Mouse (Mus musculus) intestine, embryonic 14.5 days (tissue): ENCODE measurements around the gene Itprid2. TPM values are rescaled to one million over a fixed set of nuclear protein-coding genes. Genes with fewer than 3 reads are reported as not detected.
A peak's percentile ranks its signal among the peaks of the same experiment; 100 is the strongest.

Source experiments
- ATAC-seq: fragments of 200-750 bp; cut with Nextera tagmentation; replicated peaks from 2 replicates; pipeline ENCODE4 v1.8.0; 2017; ENCODE audit warnings: low read depth, moderate number of reproducible peaks, moderate TSS enrichment, moderate library complexity; ENCODE audit not compliant: low FRiP score, low TSS enrichment
- DNase-seq: peaks from one replicate; pipeline ENCODE4 v3.0.0-alpha.2; 2018; ENCODE audit warnings: low spot score
- H3K27ac ChIP-seq: fragments of 300-500 bp; sonication (generic); 2 replicates; pipeline ENCODE4 v1.5.1; 2014; ENCODE audit warnings: low read depth, mild to moderate bottlenecking, control low read depth
- H3K27me3 ChIP-seq: fragments of 300-500 bp; sonication (generic); replicated peaks from 2 replicates; pipeline ENCODE4 v1.6.1; 2014; ENCODE audit warnings: low read length, control low read depth; ENCODE audit not compliant: control insufficient read depth, insufficient read depth
- H3K36me3 ChIP-seq: fragments of 300-500 bp; sonication (generic); 2 replicates; pipeline ENCODE4 v1.6.1; 2014; ENCODE audit warnings: low read length, control low read depth; ENCODE audit not compliant: control insufficient read depth, insufficient read depth
- H3K4me1 ChIP-seq: fragments of 300-500 bp; sonication (generic); replicated peaks from 2 replicates; pipeline ENCODE4 v1.6.1; 2014; ENCODE audit warnings: low read length, control low read depth, mixed read lengths; ENCODE audit not compliant: control insufficient read depth, insufficient read depth
- H3K4me2 ChIP-seq: fragments of 300-500 bp; sonication (generic); 2 replicates; pipeline ENCODE4 v1.6.1; 2014; ENCODE audit warnings: low read length
- H3K4me3 ChIP-seq: fragments of 300-500 bp; sonication (generic); 2 replicates; pipeline ENCODE4 v1.5.1; 2014; ENCODE audit warnings: low read depth, low read length, control low read depth, mixed read lengths
- H3K9ac ChIP-seq: fragments of 300-500 bp; sonication (generic); 2 replicates; pipeline ENCODE4 v1.6.1; 2014; ENCODE audit warnings: mild to moderate bottlenecking, low read length
- H3K9me3 ChIP-seq: fragments of 300-500 bp; sonication (generic); 2 replicates; pipeline ENCODE4 v1.6.1; 2016; ENCODE audit warnings: low read length, control low read depth; ENCODE audit not compliant: control insufficient read depth
- WGBS: fragments of 180-500 bp; shearing (Covaris S2); extraction: QIAGEN DNeasy Blood & Tissue Kit; methylation state at CpG from one replicate; pipeline ENCODE4 v1.1.7; 2014; 5-methylcytosine and 5-hydroxymethylcytosine counted together
- polyA plus RNA-seq: library from polyadenylated mRNA; unstranded; fragments of >200 nt; fragmentation: Nextera tagmentation; extraction: Ambion mirVana; gene quantifications from 2 replicates; pipeline ENCODE4 v1.2.1, GENCODE M21; 2014

Gene Itprid2
- polyA plus RNA-seq, 1 experiment from 2014 or later, result 31.0 TPM

GRCm38 (mm10) chr2:79657062-79657461 lies 21.9 kb downstream of the Itprid2 start:
- 0 out of 2 replicates have a peak, but pooled peaks cover 8% of the 10 kb centered on the region for H3K4me1 ChIP-seq
- peaks cover 87% of the 10 kb centered on the region for H3K36me3 ChIP-seq
- H3K4me2 ChIP-seq, result no peak overlapping the region
- no peaks in the 10 kb centered on the region for H3K27me3 ChIP-seq
- ATAC-seq (no peak), DNase-seq (no peak)
- no peak overlapping the region for H3K4me3 ChIP-seq
- WGBS, result 86% methylated on average over 8 of the region's 8 CpGs
- no peak overlapping the region for H3K27ac ChIP-seq
- no peak overlapping the region for H3K9ac ChIP-seq
- no peaks in the 10 kb centered on the region for H3K9me3 ChIP-seq

DNA sequence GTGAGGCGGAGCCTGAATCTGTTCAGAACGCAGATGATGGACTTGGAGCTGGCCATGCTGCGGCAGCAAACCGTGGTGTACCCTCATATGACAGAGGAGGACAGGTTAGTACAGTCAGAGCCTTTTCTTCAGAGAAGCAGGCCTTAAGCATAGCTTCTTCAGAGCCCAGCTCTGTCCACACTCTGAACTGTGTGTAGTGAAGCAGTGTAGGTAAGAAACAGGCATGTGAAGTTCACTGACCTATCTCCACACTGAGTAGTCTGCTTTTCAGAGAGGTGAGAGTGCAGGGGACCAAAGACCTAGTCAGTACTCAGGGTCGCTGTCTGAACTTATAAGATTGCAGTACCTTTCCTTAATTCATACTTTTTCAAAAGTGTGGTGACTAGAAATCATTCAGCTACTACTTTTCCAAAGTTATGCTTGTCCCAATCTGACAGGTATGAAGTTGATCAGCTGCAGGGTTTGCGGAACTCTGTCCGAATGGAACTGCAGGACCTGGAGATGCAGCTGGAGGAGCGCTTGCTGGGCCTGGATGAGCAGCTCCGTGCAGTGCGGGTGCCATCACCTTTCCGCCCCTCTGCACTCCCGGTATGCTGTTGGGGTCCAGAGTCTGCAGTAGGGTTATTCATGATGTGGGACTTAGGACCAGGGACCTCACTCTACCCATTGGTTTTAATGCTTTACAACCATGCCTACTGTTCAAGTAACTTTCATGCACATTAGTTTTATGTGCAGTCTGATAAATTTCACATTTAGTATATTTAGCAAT lies 25.4 kb downstream of the Itprid2 start:
- 91% methylated on average over 12 of the region's 12 CpGs for WGBS
- Histone ChIP-seq H3K27me3 (no peaks in the 10 kb centered on the region), H3K9ac (no peak overlapping the region), H3K4me2 (no peak overlapping the region), H3K9me3 (no peaks in the 10 kb centered on the region), H3K27ac (no peak overlapping the region), H3K36me3 (peaks cover 94% of the 10 kb centered on the region), H3K4me3 (no peak overlapping the region), H3K4me1 (peaks cover 4% of the 10 kb centered on the region; the same call in 1 of the 2 replicates)
- DNase-seq (no peak), ATAC-seq (no peak)

DNA sequence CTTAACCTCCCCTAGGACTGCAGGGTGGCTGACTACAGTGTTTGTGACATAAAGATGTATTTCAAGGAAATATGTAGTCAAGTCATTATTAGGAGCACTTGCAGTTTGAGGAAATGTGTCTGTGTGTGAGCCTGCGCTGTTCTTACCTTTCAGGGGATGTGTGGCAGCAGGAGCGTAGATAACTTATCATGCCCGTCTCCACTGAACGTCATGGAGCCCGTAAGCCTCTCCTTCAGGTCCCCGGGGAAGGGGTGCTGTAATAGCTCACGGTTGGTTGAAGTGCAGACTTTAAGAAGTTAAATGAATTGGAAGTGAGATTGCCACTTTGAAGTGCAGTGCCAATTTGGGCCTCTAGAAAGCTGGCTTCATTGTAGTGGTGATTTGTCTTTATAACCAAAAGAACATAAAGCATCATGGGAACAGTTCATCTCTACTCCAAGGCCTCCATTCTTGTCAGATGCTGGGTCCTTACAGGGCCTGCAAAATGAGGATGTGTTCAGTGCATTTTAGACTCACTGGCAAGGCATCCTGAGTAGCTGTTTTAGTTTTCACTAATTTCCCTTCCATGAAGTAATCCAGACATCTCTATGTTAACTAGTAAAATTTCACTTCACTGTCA lies 26.4 kb downstream of the Itprid2 start:
- no peak overlapping the region for H3K4me3 ChIP-seq
- H3K27ac ChIP-seq, result no peak overlapping the region
- H3K36me3 ChIP-seq, result peaks cover 84% of the 10 kb centered on the region
- no peaks in the 10 kb centered on the region for H3K27me3 ChIP-seq
- WGBS, result 64% methylated on average over 7 of the region's 7 CpGs
- H3K9ac ChIP-seq, result no peak overlapping the region
- H3K9me3 ChIP-seq, result no peaks in the 10 kb centered on the region
- no peak for ATAC-seq
- DNase-seq, result no peak
- no peak overlapping the region for H3K4me2 ChIP-seq
- peaks cover 4% of the 10 kb centered on the region; the same call in 1 of the 2 replicates for H3K4me1 ChIP-seq

DNA sequence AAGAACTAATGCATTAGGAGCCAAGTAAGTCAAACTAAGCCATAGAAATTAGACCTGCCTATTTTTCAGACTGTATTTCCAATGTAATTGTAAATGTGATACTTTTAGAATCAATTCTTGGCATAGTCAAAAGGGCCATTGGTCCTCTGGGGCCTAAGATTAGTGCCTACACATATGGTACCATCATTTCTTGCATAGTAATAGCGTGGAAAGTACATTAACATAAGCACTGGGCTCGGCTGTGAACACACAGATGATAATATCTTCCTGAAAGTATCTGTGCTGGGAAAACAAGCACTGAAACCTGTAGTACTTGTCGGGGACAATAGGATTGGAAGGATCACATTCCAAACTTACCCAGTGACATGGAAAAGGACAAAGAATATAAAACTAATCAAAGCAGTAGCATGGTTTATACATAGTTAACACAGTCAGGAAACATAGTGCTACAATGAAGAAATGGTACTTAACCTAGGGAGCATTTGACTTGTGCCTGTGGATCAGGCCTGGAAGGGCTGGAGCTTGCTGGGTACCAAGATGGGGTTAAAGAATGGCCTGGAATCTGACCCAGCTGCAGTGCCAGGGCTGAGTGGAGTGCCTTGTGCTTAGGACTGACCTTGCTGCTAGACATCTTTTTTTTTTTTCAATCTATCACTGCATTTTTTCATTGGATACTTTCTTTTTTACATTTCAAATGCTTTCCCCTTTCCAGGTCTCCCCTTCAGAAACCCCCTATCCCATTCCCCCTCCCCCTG lies 29.6 kb downstream of the Itprid2 start:
- Histone ChIP-seq H3K4me3 (no peak overlapping the region), H3K4me2 (no peak overlapping the region), H3K27me3 (no peaks in the 10 kb centered on the region), H3K27ac (no peak overlapping the region), H3K9ac (no peak overlapping the region), H3K9me3 (no peaks in the 10 kb centered on the region), H3K4me1 (no peaks in the 10 kb centered on the region; the same call in 1 of the 2 replicates), H3K36me3 (peaks cover 61% of the 10 kb centered on the region)
- no peak for ATAC-seq
- 80% methylated on average over 3 of the region's 3 CpGs for WGBS
- DNase-seq, result no peak

DNA sequence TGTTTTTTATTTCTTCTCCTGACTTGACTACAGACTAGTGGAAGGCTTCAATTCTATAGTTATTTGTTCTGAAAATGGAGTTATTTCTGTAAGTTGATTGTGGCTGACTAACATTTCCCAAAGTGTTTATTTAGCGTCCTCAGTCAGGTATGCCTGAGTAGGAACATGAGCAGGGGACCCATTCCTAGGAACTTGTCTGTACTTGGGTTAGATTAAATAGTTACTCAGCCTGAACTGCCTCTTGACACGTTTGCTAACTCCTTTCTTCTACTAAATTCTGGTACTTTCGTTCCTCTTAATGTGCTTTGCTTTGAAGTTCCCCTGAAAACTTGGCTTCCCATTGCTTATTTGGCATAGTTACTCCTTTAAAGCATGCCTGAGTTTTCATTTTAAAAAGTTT lies 30.3 kb downstream of the Itprid2 start:
- peaks cover 61% of the 10 kb centered on the region for H3K36me3 ChIP-seq
- WGBS, result 47% methylated on average over 3 of the region's 3 CpGs

GRCm38 (mm10) chr2:79675266-79675665 lies 40.1 kb downstream of the Itprid2 start:
- peaks cover 41% of the 10 kb centered on the region for H3K36me3 ChIP-seq
- no peaks in the 10 kb centered on the region for H3K27me3 ChIP-seq
- no peak overlapping the region for H3K27ac ChIP-seq
- H3K4me1 ChIP-seq, result no peaks in the 10 kb centered on the region
- 93% methylated on average over 3 of the region's 3 CpGs for whole genome bisulfite sequencing
- no peak overlapping the region for H3K4me3 ChIP-seq
- ATAC-seq (no peak), DNase-seq (no peak)
- H3K9me3 ChIP-seq, result no peaks in the 10 kb centered on the region
- H3K9ac ChIP-seq, result no peak overlapping the region
- no peak overlapping the region for H3K4me2 ChIP-seq

More for the DNA sequence above, 30.3 kb downstream of the Itprid2 start:
- H3K9ac ChIP-seq, result no peak overlapping the region
- H3K4me2 ChIP-seq, result no peak overlapping the region
- DNase-seq (no peak), ATAC-seq (no peak)
- no peak overlapping the region for H3K4me3 ChIP-seq
- no peak overlapping the region for H3K27ac ChIP-seq
- no peaks in the 10 kb centered on the region; the same call in 1 of the 2 replicates for H3K4me1 ChIP-seq
- no peaks in the 10 kb centered on the region for H3K9me3 ChIP-seq
- H3K27me3 ChIP-seq, result no peaks in the 10 kb centered on the region

DNA sequence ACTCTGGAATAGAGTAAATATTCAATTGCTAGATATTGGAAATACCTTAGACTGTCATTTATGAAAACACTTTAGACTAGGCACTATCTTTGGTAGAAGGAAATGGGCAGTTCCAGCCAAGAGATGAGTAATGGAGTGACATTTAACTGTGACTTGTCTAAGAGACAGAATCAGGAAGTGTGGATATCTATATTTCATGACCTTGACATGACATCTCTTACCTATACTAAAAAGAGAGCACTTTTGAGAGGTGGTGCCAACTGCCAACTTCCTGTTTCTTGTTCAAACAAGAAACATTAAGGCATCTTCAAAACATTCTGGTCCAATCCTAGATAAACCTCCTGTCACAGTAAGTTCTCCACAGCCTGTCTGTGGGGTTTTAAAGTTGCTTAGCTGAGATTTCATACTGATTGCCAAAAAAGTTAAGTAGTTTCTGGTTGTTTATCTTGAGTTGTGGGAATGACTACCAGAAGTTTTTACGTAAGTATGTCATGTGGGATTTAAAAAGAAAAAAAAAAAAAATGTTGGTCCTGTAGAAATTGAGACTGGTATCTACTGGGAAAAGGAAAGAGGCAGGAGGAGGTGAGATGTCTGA lies 42.6 kb downstream of the Itprid2 start:
- H3K27ac ChIP-seq, result no peak overlapping the region
- no peaks in the 10 kb centered on the region for H3K9me3 ChIP-seq
- H3K4me1 ChIP-seq, result 0 out of 2 replicates have a peak, but pooled peaks cover 3% of the 10 kb centered on the region
- no peak overlapping the region for H3K4me2 ChIP-seq
- WGBS, result 53% methylated on average over 1 of the region's 1 CpGs
- no peak for DNase-seq
- H3K27me3 ChIP-seq, result no peaks in the 10 kb centered on the region
- peaks cover 27% of the 10 kb centered on the region for H3K36me3 ChIP-seq
- H3K9ac ChIP-seq, result no peak overlapping the region
- ATAC-seq, result no peak
- no peak overlapping the region for H3K4me3 ChIP-seq

DNA sequence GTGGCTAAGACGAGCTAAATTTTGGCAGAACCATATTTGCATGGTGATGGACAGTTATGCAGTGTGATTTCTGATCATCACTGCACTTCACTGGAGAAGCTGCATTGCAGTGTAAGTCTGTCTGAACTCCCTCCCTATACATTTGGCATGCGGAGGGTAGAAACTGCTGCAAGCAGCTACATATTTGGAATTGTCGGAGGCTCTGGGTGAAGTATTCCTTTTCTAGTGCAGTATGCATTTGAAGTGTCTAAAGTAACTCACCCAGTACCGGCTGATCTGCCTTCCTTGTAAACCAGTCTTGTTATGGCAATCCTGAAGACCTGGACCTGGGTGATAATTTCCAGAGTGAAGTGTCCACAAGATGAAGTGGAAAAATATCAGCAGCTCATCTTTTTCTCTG lies 46.5 kb downstream of the Itprid2 start:
- peak overlapping the region; percentile 43; the same call in 1 of the 2 replicates for H3K27ac ChIP-seq
- no peak overlapping the region for H3K4me2 ChIP-seq
- no peak overlapping the region for H3K4me3 ChIP-seq
- no peaks in the 10 kb centered on the region for H3K9me3 ChIP-seq
- 42% methylated on average over 4 of the region's 4 CpGs for WGBS
- no peak overlapping the region for H3K9ac ChIP-seq
- 0 out of 2 replicates have a peak, but pooled peaks cover 3% of the 10 kb centered on the region for H3K4me1 ChIP-seq
- H3K36me3 ChIP-seq, result no peaks in the 10 kb centered on the region
- ATAC-seq (peak; percentile 56), DNase-seq (no peak)
- no peaks in the 10 kb centered on the region for H3K27me3 ChIP-seq
